Mouse (Mus musculus) MN1 (cell line): Measurements from ENCODE around the gene Sppl2b.

Experiments used
- DNase-seq: peaks from one replicate; pipeline ENCODE4 v3.0.0-alpha.2; 2016; ENCODE audit warnings: low spot score

The Sppl2b gene

GRCm38 (mm10) chr10:80897861-80898510 is 42.9 kb downstream of the Sppl2b start:
- no peak for DNase-seq

GRCm38 (mm10) chr10:80899074-80899473 is 44.0 kb downstream of the Sppl2b start:
- DNase-seq, result no peak

- DNase-seq, result no peak
These were observed 44.7 kb downstream of the Sppl2b start for GRCm38 (mm10) chr10:80899591-80900317.

GRCm38 (mm10) chr10:80900318-80901247 is 45.5 kb downstream of the Sppl2b start, which contains the start of gene Timm13:
Gene Timm13, minus strand, starts transcription at chr10:80900969.
- DNase-seq, result peak; percentile 100

GRCm38 (mm10) chr10:80901409-80902272 is 46.6 kb downstream of the Sppl2b start:
- no peak for DNase-seq

GRCm38 (mm10) chr10:80902273-80902940 is 47.3 kb downstream of the Sppl2b start:
- DNase-seq, result no peak

GRCm38 (mm10) chr10:80903282-80903681 is 48.2 kb downstream of the Sppl2b start:
- DNase-seq, result no peak

GRCm38 (mm10) chr10:80904004-80904693 is 49.1 kb downstream of the Sppl2b start:
- DNase-seq, result peak; percentile 85

- no peak for DNase-seq
These were observed 49.6 kb downstream of the Sppl2b start for GRCm38 (mm10) chr10:80904709-80905108.

GRCm38 (mm10) chr10:80909375-80910162 is 54.5 kb downstream of the Sppl2b start:
- DNase-seq, result no peak

GRCm38 (mm10) chr10:80911354-80911753 is 56.3 kb downstream of the Sppl2b start:
- no peak for DNase-seq

GRCm38 (mm10) chr10:80911891-80912290 is 56.8 kb downstream of the Sppl2b start:
- no peak for DNase-seq

- DNase-seq, result no peak
These were observed 58.4 kb downstream of the Sppl2b start for GRCm38 (mm10) chr10:80913364-80914011.

- DNase-seq, result no peak
These were observed 59.2 kb downstream of the Sppl2b start for GRCm38 (mm10) chr10:80914253-80914656.

- no peak for DNase-seq
These were observed 60.2 kb downstream of the Sppl2b start for GRCm38 (mm10) chr10:80915260-80915659.

- DNase-seq, result no peak
These were observed 60.7 kb downstream of the Sppl2b start for GRCm38 (mm10) chr10:80915736-80916135.

- peak; percentile 37 for DNase-seq
These were observed 62.3 kb downstream of the Sppl2b start for GRCm38 (mm10) chr10:80917336-80917778.

- DNase-seq, result peak; percentile 82
These were observed 62.8 kb downstream of the Sppl2b start, which contains the start of gene Lmnb2 for GRCm38 (mm10) chr10:80917779-80918434. Gene Lmnb2, minus strand, starts transcription at chr10:80918245.
